Mouse (Mus musculus) spleen, postnatal 36 days (tissue): Measurements from ENCODE around the gene Parp14.

Experiments used
- DNase-seq, 2 experiments: peaks; one replicate each; pipeline ENCODE4 v3.0.0; 2022; ENCODE audit warnings: low spot score in 2 of 2, mixed read lengths in 1 of 2

Parp14 gene

DNA sequence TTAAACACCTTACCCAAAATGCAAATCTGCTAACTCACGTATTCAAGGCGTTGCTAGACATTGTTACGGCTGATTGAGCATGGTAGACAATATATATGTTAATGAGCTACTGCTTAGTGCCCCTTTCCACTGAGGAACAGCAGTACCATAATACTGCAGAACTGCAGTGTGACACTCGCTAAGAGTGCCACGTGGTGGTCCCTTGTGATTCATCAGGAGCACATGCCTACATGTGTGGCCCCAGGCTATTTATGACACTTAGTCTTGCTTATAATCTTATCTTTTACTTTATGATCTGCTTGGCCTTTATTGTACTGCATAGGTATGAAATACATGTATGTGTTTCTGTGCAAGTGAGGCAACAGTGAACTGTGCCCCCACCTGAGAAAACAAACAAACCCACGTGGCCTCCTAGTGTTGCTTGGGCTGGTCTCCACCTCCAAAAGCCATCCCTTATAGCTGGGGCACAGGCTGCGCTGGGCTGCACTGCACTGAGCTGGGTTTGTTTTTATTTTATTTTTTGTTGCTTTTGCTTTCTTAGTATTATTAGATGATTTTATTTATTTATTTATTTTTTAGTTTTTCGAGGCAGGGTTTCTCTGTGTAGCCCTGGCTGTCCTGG, 83.7 kb downstream of the Parp14 start:
- DNase-seq: no peak

DNA sequence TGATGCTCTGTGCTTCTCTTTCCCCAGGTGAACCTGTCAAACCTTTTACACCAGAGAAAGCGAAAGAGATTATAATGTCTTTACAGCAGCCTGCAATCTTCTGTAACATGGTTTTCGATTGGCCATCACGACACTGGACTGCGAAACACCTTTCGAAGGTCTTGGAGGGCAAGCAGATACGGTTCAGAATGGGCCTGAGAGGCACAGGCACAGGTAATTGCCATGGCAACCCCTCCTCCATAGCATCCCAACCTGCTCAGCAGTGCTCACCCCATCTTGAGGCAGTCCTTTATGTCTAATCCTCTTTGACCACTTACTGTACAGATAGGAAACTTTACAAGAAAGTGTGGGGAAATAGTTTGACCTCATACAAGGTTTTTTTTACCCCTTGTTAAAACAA, 84.2 kb downstream of the Parp14 start:
- DNase-seq: no peak

- no peak for DNase-seq
These were observed 87.1 kb downstream of the Parp14 start for GRCm38 (mm10) chr16:35784134-35784725.

- DNase-seq: no peak
These were observed 88.2 kb downstream of the Parp14 start for GRCm38 (mm10) chr16:35783207-35783573.
